Mouse (Mus musculus) cerebellum, adult 8-10 months (tissue): Measurements from ENCODE around the gene Tmem248.
A peak's percentile ranks its signal among the peaks of the same experiment; 100 is the strongest.

Experiments used
- DNase-seq: peaks from one replicate; pipeline ENCODE4 v3.0.0; 2022

Gene Tmem248

DNA sequence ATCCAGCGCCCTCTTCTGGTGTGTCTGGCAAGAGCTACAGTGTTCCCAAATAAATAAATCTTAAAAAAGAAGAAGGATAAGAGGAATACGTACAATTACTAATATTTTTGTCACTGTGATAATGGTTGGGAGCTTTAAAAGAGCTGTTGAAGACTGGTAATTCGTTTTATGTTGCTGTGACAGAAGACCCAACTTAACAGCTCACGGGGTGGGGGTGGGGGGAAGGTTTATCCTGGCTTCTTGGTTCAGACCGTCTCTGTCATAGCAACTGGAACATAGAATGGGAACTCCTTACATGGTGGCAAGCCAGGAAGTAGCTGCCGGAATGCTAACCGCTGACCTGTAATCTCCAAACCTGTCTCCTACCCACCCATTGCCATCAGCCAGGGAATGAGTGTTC is at the start of gene Tmem248:
Gene Tmem248 (plus strand): TSS at position 301 of the 400 bp plus-strand sequence.
- DNase-seq: no peak

- DNase-seq: no peak
These were observed 47.8 kb upstream of the Tmem248 start for GRCm38 (mm10) chr5:130169109-130169508.

GRCm38 (mm10) chr5:130170666-130171422 is 46.0 kb upstream of the Tmem248 start:
- peak; percentile 18 for DNase-seq

DNA sequence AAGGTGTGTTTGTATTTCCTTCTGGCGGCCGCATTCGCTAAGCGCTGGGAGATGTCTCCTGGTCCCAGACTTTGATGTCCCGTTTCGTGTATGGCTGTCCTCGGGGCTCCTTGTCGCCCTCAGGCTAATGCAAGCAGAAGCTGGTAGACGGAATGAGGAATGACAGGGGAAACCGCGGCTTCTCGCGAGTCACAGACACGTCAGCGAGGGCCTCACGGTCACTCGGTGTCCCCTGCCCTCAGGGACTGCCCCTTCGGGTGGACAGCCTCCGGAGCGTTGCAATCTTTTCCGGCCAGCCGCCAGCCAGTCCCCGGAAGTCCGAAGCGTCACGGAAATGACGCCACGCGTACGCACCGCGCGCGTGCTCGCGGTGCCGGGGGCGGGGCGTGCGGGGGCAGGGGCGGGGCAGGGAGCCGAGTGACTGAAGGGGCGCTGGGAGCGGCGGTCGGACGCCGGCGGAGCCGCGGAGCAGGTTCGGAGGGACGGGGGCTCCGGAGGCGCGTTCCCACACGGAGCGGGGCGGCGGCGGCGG is 45.4 kb upstream of the Tmem248 start, which contains the start of gene Rabgef1:
Gene Rabgef1 (plus strand): TSS at position 376 of the 532 bp plus-strand sequence.
- peak; percentile 91 for DNase-seq

GRCm38 (mm10) chr5:130171956-130172601 is 44.8 kb upstream of the Tmem248 start:
- DNase-seq: no peak

DNA sequence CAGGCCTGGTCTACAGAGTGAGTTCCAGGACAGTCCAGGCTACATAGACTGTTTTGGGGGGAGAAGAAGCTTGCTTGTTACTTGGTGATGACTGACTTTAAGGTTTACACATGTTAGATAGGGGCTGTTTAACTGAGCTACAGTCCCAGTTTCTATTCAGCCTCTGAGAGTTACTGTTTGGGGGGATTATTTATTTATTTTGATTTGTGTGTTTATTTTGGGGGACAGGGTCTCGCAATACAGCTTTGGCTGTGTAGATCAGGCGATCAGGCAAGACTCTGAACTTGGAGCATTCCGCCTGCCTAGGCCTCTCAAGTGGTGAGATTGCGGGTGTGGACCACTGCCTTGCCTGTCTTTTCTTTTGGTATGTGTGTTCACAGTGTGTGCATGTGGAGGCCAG is 43.9 kb upstream of the Tmem248 start:
- no peak for DNase-seq

- DNase-seq: no peak
These were observed 39.0 kb upstream of the Tmem248 start for GRCm38 (mm10) chr5:130177871-130178270.

DNA sequence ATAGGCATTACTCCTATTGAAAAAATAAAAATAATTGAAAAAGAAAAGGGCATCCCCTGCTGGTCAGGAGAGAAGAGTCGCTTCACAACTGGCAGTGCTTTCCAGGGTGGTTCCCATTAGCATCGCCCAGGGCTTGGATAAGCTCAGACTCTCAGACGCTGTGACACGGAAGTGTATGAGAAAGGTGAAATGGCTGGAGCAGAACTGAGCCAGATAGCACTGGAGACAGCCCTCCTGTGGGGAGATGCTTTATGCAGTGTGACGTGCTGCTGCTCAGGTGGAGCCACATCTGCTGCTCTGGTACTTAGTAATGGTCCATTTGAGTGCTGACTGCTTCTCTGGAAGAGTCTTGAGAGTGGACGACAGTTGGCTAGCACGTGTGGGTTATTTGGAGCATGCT is 36.5 kb upstream of the Tmem248 start:
- DNase-seq: no peak

- DNase-seq: no peak
These were observed 34.9 kb upstream of the Tmem248 start for GRCm38 (mm10) chr5:130181740-130182540.

DNA sequence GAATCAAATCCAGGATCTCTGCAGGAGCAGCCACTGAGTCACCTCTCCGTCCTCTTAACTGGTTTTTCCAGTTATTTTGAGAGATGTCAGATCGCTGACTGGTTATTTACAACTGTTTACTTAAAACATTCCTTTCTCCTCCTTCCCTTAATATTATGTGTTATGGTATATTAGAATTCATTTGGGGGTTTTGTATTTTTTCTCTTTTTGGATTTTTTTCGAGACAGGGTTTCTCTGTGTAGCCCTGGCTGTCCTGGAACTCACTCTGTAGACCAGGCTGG is 34.4 kb upstream of the Tmem248 start:
- DNase-seq: no peak

DNA sequence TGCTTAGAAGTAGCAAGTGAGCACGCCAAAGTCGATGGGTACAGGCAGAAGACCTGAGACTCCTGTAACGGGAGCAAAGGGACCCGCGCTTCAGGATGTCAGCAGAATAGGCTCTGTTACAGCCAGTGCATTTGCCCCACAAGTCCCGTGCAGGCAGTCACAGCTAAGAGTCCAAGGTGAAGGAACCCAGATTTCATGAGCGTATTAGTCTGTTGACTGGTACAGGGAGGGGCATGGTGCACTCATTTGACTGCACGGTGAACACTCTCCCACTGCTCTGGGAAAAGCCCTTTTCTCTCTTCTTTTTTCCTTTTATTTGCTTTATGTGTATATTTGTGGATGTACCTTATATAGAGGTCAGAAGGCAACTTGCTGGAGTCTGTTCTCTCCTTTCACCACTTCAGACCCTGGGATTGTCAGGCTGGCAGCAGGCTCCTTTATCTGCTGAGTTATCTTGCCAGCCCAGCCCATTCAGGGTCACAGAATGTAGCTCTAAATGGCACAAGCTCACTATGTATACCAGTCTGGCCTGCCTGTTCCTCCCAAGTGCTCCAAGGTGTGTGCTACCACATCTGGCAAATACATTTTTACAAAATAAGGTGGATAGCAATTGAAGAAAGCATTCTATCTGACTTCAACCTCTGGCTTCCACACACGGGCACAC is 32.6 kb upstream of the Tmem248 start:
- DNase-seq: no peak

DNA sequence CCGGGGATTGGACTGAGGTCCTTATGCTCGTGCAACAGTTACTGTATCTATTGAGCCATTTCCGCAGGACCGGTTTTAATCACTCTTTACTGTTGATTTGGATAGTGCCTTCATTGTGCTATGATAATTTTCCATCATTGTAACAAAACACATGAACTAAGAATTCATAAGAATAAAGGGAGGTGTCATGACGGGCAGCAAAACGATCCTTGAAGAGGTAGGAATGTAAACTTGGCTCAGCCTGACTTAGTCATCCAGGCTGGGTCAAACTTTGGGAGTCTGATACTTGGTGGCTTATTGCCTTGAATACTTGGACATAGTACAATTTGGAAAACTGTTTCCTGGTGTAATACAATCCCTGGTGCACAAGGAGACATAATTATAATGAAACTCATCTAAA is 31.6 kb upstream of the Tmem248 start:
- no peak for DNase-seq

GRCm38 (mm10) chr5:130187383-130187782 is 29.5 kb upstream of the Tmem248 start:
- DNase-seq: no peak

DNA sequence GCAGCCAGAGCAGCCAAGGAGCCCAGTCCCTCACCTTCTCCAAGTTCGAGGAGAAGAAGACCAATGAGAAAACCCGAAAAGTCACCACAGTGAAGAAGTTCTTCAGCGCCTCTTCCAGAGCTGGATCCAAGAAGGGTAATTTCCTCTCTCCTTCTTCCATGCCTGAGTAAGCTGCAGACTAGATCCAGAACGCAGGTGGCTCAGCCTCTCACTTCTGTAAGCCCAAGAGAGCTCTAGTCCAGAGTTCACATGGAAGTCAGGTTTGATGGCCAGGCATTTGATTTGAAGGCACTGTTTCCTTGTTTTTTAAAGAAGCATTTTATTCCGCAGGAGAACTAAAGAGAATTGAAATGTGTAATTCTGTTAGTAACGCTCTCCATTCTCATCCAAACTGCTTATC is 26.0 kb upstream of the Tmem248 start:
- DNase-seq: no peak

DNA sequence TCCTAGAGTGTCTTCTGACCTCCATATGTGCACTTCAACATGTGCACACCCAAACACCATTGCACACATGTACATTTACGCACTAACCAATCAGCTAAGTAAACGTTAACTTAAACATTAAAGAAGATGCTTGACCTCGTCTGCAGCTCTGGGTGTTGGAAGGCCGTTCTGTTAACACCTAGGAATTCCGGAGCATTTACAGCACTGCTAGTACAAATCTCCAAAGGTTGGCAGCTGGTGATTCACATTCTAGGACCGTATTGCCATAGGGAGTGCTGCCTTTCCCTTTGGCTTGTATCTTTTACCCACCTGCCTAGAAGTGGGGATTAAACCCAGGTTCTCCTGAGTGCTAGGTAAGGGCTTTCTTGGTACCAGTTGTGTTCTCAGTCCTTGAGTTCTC is 25.0 kb upstream of the Tmem248 start:
- DNase-seq: no peak

- no peak for DNase-seq
These were observed 24.4 kb upstream of the Tmem248 start for GRCm38 (mm10) chr5:130192356-130192944.

- no peak for DNase-seq
These were observed 23.1 kb upstream of the Tmem248 start for GRCm38 (mm10) chr5:130193760-130194159.

DNA sequence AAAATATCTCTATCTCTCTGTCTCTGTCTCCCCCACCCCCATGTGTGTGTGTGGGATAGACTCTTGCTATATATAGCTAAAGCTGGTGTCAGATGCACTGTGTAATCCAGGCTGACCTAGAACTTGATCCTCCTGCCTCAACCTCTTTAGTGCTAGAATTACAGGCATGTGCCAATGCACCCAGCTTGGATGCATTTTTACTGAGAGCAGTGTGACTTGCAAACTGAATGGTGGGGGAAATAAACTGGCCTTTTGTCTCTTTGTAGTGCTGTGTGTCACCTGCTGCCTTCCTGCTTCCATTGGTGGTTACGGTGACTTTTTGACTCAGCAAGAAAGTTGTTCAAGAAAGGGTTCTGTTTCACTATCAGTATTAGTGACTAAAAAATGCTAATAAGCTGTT is 20.6 kb upstream of the Tmem248 start:
- no peak for DNase-seq

GRCm38 (mm10) chr5:130197454-130197853 is 19.4 kb upstream of the Tmem248 start:
- DNase-seq: no peak

- no peak for DNase-seq
These were observed 18.9 kb upstream of the Tmem248 start for GRCm38 (mm10) chr5:130197981-130198380.

DNA sequence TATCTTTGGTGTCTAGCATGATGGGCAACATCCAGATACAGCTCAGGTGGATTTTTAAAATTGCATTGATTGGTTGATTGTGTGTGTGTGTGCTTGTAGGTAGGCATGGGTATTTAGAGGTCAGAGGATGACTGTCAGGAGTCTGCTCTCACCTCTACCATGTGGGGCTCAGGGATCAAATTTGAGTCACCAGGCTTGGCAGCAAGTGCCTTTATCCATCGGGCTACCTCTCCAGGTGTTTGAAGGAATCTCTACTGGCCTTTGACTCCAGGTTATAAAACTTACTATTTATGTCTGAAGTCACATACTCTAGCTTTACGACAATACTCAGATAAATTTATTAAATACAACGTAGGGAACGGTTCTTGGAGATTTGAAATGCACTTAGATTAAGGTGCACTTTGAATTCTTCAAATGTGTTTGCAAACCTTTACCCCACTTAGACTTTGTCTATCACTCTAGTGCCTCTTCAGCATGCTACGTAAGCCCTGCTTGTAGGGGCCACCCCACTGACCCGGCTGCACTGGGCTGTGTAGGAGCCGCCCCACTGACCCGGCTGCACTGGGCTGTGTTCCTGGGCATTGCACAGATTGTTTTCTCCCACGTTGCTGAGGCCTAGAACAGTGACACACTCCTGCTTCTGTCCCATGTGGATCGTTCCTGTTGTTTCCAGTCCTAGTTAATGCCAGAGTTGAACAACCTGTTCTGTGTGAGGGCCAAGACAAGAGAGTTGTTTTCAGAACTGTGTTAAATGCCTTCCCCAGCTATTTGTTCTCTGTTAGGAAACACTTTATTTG is 16.4 kb upstream of the Tmem248 start:
- no peak for DNase-seq

GRCm38 (mm10) chr5:130203948-130204347 is 12.9 kb upstream of the Tmem248 start:
- no peak for DNase-seq
